Mouse (Mus musculus) lung, adult 2 months (tissue): ENCODE measurements at regions not wholly inside any gene's neighbourhood (a gene's known extent, or its start where the extent isn't known, plus 50 kb on each side); places are given as distances from the start of the nearest gene placed in this dataset.
A peak's percentile ranks its signal among the peaks of the same experiment; 100 is the strongest.

ENCODE experiments used
- DNase-seq: peaks from one replicate; pipeline ENCODE4 v3.0.0; 2022
- H3K4me1 ChIP-seq: fragments of 200-500 bp; 2 replicates; pipeline ENCODE4 v1.6.1; 2011; ENCODE audit warnings: low read length; ENCODE audit not compliant: control insufficient read depth, insufficient read depth
- H3K4me3 ChIP-seq: fragments of 200-500 bp; replicated peaks from 2 replicates; pipeline ENCODE3; 2011; ENCODE audit warnings: low read depth, mild to moderate bottlenecking, control low read depth, low read length; ENCODE audit errors: extremely low read depth
- CTCF ChIP-seq: fragments of 200-500 bp; IDR thresholded peaks from 2 replicates; pipeline ENCODE4 v1.5.1; 2011; ENCODE audit warnings: mild to moderate bottlenecking, low read length, control low read depth; ENCODE audit not compliant: insufficient read depth
- POLR2A ChIP-seq: fragments of 200-500 bp; IDR thresholded peaks from 2 replicates; pipeline ENCODE4 v1.6.1; 2011; ENCODE audit warnings: low read depth, mild to moderate bottlenecking, control low read depth, low read length, borderline replicate concordance; ENCODE audit errors: extremely low read depth
- WGBS: fragments of 180-500 bp; shearing (Covaris S2); methylation state at CpG from one replicate; pipeline ENCODE4 v1.1.7; 2018; 5-methylcytosine and 5-hydroxymethylcytosine counted together

- no peak for TF ChIP-seq CTCF
- H3K4me1 ChIP-seq = no peaks in the 10 kb centered on the region
- no peak overlapping the region for H3K4me3 ChIP-seq
- no peak for DNase-seq
- WGBS = 57% methylated on average over 4 of the region's 4 CpGs
Measured at GRCm38 (mm10) chr10:14333344-14333743, 212.1 kb downstream of the Adgrg6 start.

- Histone ChIP-seq H3K4me1 (no peaks in the 10 kb centered on the region), H3K4me3 (no peak overlapping the region)
- WGBS = 39% methylated on average over 4 of the region's 4 CpGs
- DNase-seq = no peak
- TF ChIP-seq POLR2A = no peak
- TF ChIP-seq CTCF = no peak
Measured at GRCm38 (mm10) chr10:14332688-14333117, 212.8 kb downstream of the Adgrg6 start.

GRCm38 (mm10) chr10:14328846-14329245, 216.6 kb downstream of the Adgrg6 start:
- no peak overlapping the region for H3K4me3 ChIP-seq
- TF ChIP-seq POLR2A (no peak), CTCF (no peak)
- no peaks in the 10 kb centered on the region for H3K4me1 ChIP-seq
- no peak for DNase-seq
- WGBS = 42% methylated on average over 2 of the region's 2 CpGs

GRCm38 (mm10) chr10:14326229-14326628, 219.2 kb downstream of the Adgrg6 start:
- WGBS = 76% methylated on average over 6 of the region's 6 CpGs
- H3K4me1 ChIP-seq = no peaks in the 10 kb centered on the region
- TF ChIP-seq POLR2A (no peak), CTCF (no peak)
- DNase-seq = no peak
- no peak overlapping the region for H3K4me3 ChIP-seq

GRCm38 (mm10) chr10:14321503-14321902, 224.0 kb downstream of the Adgrg6 start:
- TF ChIP-seq POLR2A (no peak), CTCF (peak; percentile 86)
- H3K4me1 ChIP-seq = no peaks in the 10 kb centered on the region
- WGBS = under 1% methylated on average over 4 of the region's 4 CpGs
- no peak overlapping the region for H3K4me3 ChIP-seq
- peak; percentile 68 for DNase-seq

- TF ChIP-seq CTCF = no peak
- no peak for TF ChIP-seq POLR2A
- DNase-seq = no peak
- H3K4me3 ChIP-seq = no peak overlapping the region
- no peaks in the 10 kb centered on the region for H3K4me1 ChIP-seq
- WGBS = 74% methylated on average over 7 of the region's 7 CpGs
Measured at GRCm38 (mm10) chr10:14315232-14315631, 230.2 kb downstream of the Adgrg6 start.

- 32% methylated on average over 4 of the region's 4 CpGs for WGBS
- H3K4me1 ChIP-seq = no peaks in the 10 kb centered on the region
- DNase-seq = no peak
- no peak for TF ChIP-seq CTCF
- no peak for TF ChIP-seq POLR2A
- no peak overlapping the region for H3K4me3 ChIP-seq
Measured at GRCm38 (mm10) chr10:14314607-14315006, 230.9 kb downstream of the Adgrg6 start.

DNA sequence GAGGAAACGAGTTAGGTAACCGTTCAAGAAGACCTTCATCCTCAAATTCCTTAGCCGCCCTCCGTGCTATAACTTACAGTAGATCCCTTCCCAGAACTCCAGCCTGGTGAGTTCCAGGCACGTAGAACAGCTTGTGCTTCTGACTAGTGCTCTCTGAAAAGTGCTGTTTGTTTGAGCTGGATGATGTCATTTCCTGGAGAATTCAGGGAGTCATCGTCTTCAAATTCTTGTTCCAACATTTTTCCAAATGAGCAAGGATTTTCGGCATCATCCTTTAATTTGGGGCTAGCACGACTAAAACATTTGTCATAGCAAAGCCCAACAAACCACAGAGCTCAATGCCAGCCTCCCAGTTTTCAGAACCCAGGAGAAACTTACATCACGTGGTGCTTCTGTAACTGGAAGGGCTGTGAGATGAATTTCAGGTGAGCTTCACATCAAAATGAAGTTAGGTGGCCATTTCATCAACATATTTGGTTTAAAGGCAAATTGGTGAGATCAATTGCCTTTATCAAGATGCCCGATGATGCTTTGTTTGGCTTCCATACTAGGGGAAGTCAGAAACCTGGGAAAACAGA, 231.4 kb downstream of the Adgrg6 start:
- WGBS = 61% methylated on average over 10 of the region's 10 CpGs
- TF ChIP-seq POLR2A (no peak), CTCF (no peak)
- Histone ChIP-seq H3K4me1 (no peaks in the 10 kb centered on the region), H3K4me3 (no peak overlapping the region)
- DNase-seq = no peak

DNA sequence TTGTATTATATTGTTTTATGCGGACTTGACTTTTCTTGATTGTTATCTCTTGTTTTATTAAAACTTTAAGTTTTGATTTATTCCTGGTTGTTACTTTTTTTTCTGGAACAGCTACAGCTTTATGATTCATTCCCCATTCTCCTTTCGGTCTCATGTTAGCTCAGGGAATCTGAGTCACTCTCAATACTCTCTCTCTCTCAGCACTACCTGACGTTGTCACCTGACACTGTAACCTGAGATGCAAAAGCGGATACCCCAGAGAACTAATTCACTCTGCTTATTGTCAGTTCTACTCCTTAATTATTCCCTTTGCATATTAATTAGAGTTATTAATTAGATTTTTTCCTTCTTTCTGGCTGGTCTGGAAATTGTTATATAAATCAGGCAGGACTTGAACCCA, 232.5 kb downstream of the Adgrg6 start:
- Histone ChIP-seq H3K4me1 (no peaks in the 10 kb centered on the region), H3K4me3 (no peak overlapping the region)
- WGBS = 80% methylated on average over 4 of the region's 4 CpGs
- no peak for DNase-seq
- no peak for TF ChIP-seq CTCF
- TF ChIP-seq POLR2A = no peak

- H3K4me3 ChIP-seq = no peak overlapping the region
- no peak for DNase-seq
- no peak for TF ChIP-seq POLR2A
- no peak for TF ChIP-seq CTCF
- H3K4me1 ChIP-seq = no peaks in the 10 kb centered on the region
- WGBS = 74% methylated on average over 3 of the region's 3 CpGs
Measured at GRCm38 (mm10) chr10:14311962-14312361, 233.5 kb downstream of the Adgrg6 start.

DNA sequence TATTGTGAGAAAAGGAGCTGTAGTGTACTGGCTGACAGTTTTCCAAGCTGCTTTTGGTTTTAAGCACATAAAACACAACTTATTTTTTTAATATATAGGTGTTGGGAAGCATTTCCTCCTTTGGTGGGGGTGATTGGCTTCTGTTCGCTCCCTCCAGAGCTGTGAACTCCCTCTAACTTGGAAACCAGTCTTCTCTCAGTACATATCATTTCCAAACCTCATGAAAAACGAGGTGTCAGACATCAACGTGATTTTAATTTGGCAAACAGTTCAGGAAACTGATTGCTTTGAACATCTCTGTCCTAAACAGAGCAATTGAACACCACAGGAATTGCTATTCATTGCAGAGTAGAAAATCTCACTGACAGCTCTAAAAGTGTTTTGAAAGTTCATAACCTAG, 238.6 kb downstream of the Adgrg6 start:
- 37% methylated on average over 3 of the region's 3 CpGs for WGBS
- DNase-seq = no peak
- no peaks in the 10 kb centered on the region for H3K4me1 ChIP-seq
- TF ChIP-seq CTCF (no peak), POLR2A (no peak)
- H3K4me3 ChIP-seq = no peak overlapping the region
